Mouse (Mus musculus) c-Kit-positive CD71-positive TER-119-negative erythroid progenitor cells, embryonic 14.5 days (primary cell): Measurements from ENCODE around the gene Dcst1.

Experiments used
- DNase-seq: peaks from one replicate; pipeline ENCODE4 v3.0.0-alpha.2; 2013; ENCODE audit warnings: low read depth

Dcst1 gene

DNA sequence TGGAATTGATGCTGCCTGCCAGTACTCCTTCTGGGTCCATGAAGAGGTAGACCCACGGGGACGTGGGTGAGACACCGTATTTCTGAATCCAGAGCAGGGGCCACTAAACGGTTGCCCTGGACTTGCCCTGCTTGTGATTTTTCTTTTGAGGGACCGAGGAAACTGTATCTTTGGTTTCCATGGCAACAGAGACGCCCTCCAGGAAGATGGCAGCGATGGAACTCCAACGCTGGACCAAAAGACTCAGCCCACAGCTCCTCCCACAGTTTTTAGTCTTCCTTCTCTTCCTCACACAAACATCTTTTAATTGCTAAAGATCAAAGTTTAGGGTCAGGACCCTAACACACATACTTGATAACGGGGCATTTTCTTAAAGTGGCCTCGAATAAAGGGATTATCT, 33.0 kb downstream of the Dcst1 start:
- DNase-seq, result no peak

DNA sequence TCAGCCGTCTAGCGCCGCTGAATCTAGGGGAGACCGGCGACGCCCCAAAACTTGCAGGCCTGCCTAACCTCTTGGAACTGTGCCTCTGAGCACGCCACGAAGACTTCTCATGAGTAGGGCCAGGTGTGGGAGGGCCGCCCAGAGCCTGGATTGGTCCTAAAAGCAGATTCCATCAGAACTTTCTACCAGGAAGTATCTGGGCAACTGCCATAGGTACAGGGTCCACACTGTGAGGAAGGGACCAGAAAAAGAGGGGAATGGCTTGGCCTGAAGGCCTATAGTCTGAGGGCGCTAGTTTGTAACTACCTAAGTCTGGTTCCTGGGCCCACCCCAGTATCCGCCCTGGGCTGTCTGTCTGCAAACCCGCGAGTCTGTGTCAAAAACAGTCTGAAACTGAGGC, 33.5 kb downstream of the Dcst1 start:
- no peak for DNase-seq

DNA sequence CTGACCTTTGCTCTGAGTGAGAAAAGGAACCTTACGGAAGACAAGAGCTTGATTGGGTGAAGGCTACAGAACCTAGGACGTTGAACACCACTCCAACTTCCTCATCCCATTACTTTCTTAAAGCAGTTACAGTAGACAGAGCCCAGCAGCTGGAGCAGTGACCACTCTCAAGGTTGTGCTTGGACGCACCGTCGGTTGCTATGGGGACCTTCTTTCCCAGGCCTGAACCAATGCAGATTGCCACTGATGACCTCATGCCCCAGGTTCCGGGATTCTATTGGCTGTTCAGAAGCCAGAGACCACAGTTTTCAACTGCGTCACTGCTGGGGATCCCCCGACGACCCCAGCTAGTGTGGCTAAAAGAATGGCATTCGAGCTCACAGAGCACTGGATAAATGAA, 34.1 kb downstream of the Dcst1 start:
- no peak for DNase-seq

DNA sequence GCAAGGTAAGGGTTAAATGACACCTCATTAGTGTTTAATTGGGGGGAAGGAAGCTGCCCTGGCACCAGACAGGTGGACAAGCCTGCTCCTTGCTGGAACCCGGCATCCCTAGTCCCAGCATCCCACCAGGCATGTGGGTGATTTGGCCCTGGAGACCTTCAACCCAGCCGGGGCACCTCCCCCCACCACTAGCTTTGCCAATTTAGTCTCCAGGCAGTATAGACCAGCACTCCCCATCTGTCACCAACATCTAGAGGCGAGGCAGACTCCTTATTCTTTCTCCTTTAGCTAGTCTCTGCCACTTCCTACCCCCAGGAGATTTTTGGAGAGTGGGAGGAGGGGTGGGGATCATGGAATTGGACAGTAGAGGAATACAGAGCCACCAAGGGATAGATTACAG, 34.7 kb downstream of the Dcst1 start:
- no peak for DNase-seq

DNA sequence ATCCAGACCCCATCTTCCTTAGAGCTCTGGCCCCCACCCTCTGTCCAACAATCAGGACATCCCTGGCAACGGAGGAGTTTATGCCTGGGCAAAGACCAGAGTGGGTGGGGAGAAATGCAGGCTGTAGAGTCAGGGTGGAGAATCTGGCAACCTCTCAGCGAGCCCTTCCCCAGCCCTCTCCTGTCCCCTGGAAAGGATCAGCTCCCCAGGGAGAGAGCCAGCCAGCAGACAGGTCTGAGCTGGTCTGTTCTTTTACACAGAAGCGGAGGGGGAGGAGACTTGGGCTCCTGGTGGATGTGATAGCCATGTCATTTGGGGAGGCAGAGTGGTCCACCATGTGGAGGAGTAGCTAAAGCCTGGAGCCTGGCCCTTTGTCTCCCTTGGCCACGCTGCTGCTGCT, 36.4 kb downstream of the Dcst1 start:
- no peak for DNase-seq

DNA sequence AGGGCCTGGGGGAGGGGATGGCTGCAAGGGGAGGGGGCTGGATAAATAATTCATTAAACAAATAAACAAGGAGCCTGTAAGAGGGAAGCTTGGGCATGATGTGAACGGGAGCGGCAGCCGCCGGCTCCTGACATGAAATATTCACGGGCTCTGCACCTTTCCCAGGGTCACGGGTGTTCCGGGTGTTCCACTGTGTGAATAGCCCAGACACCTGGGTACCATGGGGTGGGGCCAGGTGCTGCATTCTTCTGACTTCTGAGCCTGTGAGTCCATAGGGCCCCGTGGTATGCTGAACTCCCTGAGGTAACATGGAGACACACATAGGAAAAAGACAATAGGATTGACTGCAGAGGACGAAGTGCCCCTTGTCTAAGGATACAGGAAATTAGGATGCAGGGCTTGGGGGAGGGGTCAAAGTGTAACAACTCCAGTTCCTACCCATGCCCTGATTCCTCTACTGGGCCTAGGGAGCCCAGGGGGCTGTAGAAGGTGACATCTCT, 37.6 kb downstream of the Dcst1 start:
- no peak for DNase-seq

DNA sequence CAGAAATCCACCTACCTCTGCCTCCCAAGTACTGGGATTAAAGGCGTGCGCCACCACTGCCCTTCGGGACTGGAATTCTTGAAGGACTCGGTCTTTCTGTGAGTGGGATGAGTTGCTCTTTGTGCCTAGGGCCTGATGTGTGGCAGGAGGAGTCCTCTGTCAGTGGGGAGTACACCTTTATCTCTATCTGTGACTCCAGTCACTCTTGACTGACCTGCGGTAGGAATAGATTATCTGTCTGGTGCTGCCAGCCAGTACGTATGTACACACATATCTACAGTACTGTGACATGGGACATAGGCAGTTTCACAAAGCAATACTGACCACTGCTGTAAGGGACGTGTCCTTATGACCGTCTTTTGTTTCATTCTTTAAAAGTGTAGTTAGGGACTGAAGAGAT, 39.2 kb downstream of the Dcst1 start:
- no peak for DNase-seq

DNA sequence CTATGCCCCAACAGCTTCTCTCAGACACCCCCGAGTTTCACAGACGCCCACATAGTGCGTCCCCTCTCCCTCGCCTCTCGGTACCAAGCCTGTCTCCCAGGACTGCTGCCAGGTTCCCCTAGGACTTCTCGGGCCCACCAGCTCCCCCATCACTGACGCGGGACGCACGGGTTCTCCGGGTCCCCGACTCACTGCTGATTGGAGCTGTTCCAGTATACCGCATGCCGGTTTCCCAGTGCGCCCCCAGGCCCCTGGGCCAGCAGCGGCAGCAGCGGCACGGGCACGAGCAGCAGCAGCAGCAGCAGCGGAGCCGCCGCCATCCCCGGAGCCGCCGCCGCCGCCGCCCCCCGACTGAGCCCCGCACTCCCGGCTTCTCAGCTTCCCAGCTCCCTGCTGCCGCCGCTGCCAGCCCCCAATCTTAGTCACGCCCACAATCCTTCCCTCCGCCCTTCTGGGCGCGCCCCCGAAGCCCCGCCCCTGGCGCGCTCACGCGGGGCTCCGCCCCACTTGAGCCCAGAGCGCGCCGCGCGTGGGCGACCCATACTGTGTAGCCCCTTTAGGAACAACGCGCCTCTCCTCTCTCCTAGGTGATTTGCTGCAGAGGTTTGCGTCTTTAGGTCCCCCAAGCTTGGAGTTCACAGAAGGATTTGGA, 42.4 kb downstream of the Dcst1 start, which contains the start of gene Efna3:
Efna3 (minus strand) TSS at position 452 of the 652 bp plus-strand sequence.
- no peak for DNase-seq

DNA sequence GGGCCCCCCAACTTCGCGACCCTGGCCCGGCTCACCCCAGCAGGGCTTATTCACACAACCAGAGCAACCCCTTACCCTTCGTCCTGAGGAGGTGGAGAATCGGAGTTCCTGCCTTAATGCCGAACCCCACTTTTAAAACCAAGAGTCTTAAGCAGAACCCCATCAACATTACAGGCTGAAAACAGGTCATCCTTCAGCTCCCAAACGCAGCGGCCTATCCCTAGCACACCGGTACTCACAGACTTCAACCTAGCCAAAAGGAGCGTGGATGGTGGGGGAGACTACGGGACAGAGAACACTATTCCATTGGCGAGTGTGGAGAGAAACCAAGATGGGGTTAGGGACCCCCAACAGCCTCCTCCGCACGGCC, 42.9 kb downstream of the Dcst1 start:
- DNase-seq, result no peak

DNA sequence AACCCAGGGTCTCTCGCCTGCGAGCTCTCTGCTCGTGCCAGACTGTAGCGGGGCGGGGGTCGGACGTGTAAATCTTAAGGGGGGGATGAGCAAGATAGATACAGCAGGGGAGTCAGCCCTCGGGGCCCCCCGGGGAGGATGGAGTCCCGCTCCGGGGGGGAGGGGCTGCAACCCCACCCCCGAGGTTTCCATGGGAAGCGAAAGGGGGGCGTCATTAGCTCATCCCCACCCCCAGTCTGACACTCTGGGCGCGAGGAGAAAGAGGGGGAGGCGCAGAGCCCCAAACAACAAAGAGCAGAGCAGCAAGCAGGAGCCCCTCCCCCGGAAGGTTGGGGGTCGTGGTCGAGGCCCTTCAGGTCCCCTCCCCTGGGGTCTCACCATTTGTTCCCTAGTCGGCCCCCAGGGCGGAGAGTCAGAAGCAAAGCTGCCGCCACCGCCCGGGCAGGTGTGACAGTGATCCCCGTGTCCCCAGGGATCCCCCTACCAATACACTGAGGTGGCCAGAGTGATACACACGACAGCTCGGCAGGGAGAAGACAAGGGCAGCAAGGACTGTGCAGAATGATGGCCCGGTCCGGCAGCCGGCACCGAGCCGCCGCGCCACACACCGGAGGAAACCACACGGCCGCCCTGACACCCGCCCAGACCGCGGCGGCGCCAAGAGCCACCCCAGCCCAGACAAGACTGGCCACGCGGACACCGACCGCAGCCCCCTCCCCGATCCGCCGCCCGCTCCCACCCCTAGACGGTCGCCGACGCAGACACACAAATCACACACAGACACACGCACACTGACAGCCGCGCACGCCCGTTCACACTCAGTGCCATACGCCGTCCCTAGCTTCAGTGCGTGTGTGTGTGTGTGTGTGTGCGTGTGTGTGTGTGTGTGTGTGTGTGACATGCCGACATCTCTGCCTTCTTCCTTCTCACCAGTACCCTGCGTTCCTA, 43.6 kb downstream of the Dcst1 start:
- DNase-seq, result no peak

DNA sequence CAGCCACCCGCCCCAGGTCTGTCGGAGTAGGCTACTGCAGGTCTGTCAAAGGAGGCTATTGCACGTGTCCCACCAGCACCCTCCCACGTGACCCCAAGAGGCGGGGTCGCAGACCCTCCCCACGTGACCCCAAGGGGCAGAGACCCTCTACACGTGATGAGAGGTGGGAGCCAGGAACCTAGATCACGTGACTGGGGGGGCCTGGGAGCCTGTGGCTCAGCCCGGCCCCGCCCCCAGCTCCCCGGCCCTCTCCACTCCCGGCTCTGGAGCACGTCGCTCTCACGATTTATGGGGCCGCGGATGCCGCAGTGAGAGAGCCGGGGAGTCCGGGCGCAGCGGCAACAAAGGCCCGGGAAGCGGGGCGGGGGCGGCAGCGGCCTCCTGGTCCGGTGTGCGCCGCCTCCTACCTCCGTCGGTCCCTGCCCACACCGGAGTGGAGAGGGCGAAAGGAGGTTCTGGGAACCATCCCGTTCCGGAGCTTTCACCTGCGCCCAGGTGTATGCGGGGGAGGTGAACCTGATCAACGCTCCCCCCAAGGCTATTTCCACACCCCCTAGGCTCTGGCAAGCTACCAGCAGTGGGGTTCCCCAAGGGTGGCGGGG, 44.4 kb downstream of the Dcst1 start:
- DNase-seq, result no peak

DNA sequence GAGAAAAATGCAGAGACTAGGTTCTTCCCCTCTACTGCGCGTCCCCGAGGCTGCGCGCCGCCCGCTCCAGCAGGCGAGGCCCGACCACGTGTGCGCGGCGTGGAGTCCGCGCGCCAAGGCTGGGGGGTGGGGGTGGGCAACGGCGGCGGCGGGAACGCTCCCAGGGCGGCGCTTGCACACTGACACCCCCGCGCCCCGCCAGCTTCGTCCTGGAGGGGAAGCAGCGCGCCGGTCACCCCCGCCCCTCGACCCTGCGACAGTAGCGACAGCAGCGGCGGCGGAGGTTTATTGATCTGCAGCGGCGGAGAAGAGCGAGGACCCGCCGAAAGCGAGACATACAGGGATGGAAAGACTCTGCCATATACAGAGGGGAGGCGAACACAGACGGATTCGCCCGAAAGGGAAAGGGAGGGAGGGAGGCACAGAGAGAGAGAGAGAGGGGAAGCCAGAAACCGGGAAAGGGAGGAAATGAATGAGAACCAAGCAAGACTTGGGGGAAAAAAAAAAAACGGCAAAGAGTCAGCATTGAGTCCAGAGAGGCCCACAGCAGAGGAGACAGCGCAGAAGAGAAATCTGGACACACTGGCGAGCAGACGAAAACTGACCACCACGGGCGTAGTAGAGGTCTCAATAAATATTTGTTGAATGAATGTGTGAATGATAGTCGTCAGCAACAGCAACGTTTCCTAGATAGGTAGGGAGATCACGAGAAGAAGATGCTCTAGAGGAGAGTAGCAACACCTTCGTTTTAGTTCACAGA, 45.3 kb downstream of the Dcst1 start:
- no peak for DNase-seq

DNA sequence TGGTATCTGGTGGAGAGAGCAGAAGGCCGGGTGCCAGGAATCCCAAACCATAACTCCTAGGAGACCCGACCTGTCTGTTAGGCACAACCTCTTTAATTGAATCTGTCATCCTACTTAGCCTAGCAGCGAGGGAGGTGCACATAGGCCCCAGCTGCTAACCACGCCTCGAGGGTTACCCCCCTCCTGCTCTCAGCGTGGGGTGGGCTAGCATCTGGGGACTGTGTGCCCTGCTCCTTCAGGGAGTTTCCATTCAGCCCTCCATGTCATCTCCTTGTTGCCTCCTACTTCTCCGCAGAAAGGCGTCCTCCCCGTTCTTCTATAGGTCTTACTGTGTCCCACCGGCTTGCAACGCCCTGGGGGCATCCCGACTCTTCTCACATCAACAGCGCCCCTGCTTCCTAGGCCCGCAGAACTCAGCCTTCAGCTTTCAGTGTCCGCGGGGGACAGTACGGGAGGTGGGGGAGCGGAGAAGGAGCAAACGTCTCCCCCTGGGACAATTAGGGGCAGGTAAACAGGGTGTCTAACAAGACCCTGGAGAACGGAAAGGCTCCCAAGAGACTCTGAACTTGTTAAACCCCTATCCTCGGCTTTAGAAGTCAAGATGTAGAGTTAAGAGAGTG, 46.0 kb downstream of the Dcst1 start:
- no peak for DNase-seq

DNA sequence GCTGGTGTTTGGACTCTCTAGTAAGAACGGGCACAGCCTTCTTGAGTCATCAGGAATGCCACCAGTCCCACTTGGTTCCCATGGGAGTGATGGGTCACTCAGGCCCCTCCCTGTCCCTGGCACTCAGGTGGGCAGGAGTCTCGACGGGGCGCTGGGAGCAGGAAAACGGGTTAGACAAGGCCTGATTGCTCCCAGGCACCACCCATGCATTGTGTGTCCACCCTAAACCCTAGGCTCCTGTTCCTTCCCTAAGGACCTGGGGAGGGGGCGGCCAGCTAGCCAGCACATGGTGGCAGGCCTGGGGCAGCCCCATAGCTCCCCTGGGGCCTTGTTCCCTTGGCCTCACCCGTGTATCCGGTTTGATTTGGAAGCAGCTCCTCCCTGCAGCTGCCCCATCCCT, 46.7 kb downstream of the Dcst1 start:
- no peak for DNase-seq

DNA sequence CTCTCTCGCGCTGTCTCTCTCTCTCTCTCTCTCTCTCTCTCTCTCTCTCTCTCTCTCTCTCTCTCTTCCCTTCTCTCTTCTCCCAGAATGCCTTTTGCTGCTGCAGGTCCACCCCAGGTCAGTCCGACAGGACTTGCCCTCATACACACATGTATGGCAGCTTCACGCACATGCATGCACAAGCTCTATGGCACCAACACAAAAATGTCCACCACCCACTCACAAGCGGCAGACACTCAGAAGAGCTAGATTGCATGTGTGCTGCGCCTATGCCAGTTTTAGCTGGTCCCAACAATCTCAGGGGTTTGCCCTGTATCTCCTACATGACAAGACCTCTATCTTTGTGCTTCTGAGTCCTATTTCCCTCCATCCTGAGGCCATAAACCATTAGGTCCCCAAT, 47.8 kb downstream of the Dcst1 start:
- no peak for DNase-seq

DNA sequence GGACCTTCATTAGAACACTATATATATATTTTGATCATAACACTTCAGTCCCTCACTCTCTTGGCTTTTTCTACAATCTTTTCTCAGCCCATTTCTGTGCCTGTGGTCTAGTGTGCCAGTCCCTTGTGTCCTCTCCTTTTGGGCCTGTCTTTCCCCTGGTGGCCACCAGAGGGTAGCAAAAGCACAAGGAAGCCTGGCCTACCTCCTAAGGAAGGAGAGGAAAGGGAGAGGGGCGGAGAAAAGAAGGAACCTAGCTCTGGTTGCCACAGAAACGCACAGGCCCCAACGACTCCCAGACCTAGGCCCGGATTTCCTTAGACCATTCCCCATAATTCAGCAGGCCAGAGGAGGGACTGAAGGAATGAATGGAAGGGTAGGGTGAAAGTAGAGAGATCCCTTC, 48.2 kb downstream of the Dcst1 start:
- peak; percentile 59 for DNase-seq

DNA sequence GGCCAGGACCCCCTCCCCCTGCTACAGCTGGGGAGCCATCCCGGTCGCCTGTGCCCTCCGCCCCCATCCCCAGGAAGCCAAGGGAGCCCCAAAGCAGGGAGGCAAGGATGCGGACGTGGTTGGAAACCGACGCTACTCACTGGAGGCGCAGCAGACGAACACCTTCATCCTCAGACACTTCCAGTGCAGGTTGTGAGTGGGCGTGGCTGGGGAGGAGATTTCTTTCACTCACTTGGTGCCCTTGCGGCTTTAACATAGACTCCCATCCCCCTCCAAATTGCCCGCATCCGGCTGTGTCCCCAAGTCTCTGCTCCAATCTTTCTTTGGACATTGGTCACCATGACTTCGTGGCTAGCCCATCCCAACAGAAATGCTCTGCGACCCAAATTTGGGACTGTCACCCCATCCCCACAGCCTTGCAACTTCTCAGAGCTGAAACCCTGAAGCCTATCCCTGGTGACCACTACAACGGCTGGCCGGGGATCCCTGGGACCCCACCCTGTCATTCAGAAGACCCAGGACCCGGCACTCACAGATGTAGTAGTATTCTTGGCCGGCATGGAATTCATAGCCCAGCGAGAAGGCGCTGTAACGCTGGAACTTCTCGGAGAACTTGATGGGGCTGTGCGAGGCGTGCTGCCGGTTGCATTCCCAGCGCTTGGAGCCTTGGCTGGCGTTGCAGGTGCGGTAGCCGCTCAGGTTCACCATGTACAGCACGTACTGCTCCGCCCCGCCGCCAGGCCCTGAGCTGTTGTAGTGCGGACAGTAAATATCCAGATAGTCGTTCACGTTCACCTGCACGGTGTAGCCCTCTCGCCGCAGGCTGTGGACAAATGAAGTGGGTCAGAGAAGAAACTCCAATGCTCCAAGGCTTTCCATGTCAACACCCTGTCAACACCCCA, 48.9 kb downstream of the Dcst1 start:
- no peak for DNase-seq

DNA sequence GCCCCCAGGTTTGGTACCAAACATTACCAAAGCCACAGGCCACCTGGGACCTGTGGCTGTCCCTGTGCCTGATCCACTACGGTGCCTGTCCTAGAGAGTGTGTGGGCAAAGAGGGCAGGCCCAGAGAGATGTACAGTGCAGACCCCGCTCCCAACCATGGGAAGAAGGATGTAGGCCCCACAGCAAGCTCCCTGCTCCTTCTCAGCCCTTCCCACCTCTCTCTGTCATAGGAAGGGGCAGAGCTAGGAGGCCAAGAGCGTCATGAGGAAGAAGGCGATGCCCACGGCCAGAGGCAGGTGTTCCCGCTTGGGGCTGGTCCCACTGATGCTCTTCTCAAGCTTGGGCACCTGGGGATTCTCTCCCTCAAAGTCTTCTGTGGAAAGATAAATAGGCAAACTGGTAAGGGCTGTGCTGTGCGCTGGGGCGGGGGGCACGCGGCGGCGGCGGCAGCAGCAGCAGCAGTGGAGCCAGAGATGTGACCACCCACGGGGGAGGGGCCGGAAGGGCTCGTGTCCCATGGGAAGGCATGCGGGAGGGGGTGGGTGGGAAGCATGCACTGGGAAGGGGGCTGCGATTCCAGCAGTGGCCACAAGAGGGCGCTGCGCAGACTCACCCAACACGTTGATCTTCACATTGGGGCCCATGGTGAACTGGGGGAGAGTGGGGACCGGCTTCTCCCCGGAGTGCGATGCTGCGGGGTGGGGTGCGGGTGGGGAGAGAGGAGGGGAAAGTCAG, 49.7 kb downstream of the Dcst1 start:
- DNase-seq, result no peak

DNA sequence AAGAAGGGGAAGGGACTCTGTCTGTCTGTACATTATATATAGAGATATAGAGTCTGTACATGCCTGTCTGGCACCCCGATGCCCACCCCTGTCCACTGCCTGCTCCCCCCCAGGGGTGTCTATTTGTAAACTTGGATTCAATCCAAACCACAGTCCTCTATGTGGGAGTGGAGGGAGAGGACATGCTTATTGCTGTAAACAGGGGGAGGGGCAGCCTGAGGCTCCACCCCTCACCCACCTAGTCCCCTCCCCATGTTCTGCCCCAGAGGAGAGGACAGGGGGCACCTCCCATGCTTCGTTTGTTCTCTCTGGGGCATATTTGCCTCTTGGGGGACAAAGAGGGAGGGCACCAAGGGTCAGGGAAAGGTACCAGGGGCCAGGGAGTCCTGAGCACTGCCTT, 50.3 kb downstream of the Dcst1 start:
- no peak for DNase-seq

DNA sequence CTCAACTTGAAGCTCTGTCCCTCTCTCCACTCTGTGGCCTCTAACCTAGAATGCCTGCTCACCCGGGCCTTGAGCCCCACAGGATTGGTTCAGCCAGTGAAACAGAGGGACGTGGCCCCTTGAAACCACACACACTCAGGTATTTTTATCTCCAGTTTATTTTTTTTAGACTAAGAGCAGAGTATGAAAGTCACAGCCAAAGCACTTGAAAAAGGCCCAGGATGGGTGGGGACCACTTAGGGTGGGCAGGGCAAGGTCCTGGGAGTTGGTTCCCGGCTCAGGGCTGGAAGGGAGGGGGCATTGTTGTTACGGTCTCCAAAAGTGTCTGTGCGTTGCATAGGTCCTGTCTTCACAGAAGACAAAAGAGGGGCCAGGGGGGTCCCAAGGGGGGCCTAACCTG, 50.7 kb downstream of the Dcst1 start:
- DNase-seq, result no peak
